Mouse (Mus musculus) lung, postnatal 0 days (tissue): Measurements from ENCODE around the gene Olfr549.

Experiments
- CTCF ChIP-seq: IDR thresholded peaks from 2 replicates; pipeline ENCODE4 v1.5.1; 2016; ENCODE audit warnings: antibody characterized with exemption, mild to moderate bottlenecking
- EP300 ChIP-seq: IDR thresholded peaks from 2 replicates; pipeline ENCODE4 v1.6.1; 2016; ENCODE audit warnings: antibody characterized with exemption, mild to moderate bottlenecking, control low read depth

GRCm38 (mm10) chr7:102566219-102566618, 16.5 kb downstream of the Olfr549 start:
- TF ChIP-seq CTCF (peak; percentile 35), EP300 (no peak)
